Mouse (Mus musculus) ovary, postnatal 36 days (tissue): Measurements from ENCODE around the gene 1700029I15Rik.

ENCODE experiments used
- DNase-seq: peaks from one replicate; pipeline ENCODE4 v3.0.0; 2022; ENCODE audit warnings: low spot score, mixed read lengths

1700029I15Rik gene

GRCm38 (mm10) chr2:92427882-92428281 lies 45.5 kb downstream of the 1700029I15Rik start:
- peak; percentile 43 for DNase-seq

GRCm38 (mm10) chr2:92430089-92430488 lies 47.8 kb downstream of the 1700029I15Rik start:
- no peak for DNase-seq

- DNase-seq: peak; percentile 44
Observed at GRCm38 (mm10) chr2:92430723-92431541, 48.6 kb downstream of the 1700029I15Rik start.

GRCm38 (mm10) chr2:92431611-92432179 lies 49.4 kb downstream of the 1700029I15Rik start:
- DNase-seq: no peak

GRCm38 (mm10) chr2:92432299-92433295 lies 50.3 kb downstream of the 1700029I15Rik start:
- DNase-seq: peak; percentile 55

- peak; percentile 97 for DNase-seq
Observed at GRCm38 (mm10) chr2:92433578-92434374, 51.4 kb downstream of the 1700029I15Rik start, which contains the start of gene Cry2. Cry2 (minus strand) TSS chr2:92434043.

- no peak for DNase-seq
Observed at GRCm38 (mm10) chr2:92434375-92434745, 52.0 kb downstream of the 1700029I15Rik start.

- no peak for DNase-seq
Observed at GRCm38 (mm10) chr2:92435023-92435422, 52.7 kb downstream of the 1700029I15Rik start.
